Mouse (Mus musculus): ENCODE measurements around the gene Idua.
A peak's percentile ranks its signal among the peaks of the same experiment; 100 is the strongest.

Gene Idua

DNA sequence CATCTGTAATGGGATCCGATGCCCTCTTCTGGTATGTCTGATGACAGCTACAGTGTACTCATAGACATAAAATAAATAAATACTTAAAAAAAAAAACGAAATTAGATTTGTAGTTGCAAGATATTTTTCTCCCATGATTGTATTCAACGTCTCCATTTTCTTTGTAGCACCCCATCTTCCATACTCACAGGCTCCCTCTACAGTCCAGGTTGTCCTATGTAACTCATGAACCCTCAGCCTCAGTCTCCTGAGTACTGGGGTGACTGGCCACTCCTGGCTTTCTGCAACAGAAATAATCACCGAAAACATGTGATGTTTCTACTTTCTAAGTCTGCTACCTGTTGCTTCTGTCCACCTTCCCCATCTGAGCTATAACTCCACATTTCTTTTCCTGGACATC is 31.0 kb downstream of the Idua start:
- DNase-seq: no peak

GRCm38 (mm10) chr5:108692271-108692670 is 32.1 kb downstream of the Idua start, which contains the start of gene Fgfrl1:
TSS of gene Fgfrl1 (plus strand) at chr5:108692382.
- peak in 1 of 2 experiments; percentile 54 for DNase-seq

DNA sequence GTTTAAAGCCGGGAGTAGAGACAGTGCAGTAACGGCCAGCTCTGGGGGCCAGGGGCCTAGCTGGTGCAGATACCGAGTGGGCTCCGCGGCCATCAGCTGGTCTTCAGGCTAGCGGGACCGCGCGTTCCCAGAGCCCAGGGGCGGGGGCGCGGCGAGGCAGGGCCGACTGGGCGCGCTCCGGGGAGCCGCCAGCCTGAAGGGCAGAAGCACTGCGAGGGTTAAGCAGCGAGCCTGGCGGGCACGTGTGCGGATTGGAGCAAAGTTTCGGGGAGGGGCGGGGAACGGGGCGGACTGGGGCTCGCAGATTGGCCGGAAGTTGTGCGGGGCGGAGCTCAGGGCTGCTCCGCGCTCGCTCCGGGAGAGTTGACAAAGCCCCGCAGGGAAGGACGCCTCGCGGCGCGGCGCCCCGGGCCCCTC is 33.7 kb downstream of the Idua start:
- DNase-seq: peak; percentile 44 to 70

DNA sequence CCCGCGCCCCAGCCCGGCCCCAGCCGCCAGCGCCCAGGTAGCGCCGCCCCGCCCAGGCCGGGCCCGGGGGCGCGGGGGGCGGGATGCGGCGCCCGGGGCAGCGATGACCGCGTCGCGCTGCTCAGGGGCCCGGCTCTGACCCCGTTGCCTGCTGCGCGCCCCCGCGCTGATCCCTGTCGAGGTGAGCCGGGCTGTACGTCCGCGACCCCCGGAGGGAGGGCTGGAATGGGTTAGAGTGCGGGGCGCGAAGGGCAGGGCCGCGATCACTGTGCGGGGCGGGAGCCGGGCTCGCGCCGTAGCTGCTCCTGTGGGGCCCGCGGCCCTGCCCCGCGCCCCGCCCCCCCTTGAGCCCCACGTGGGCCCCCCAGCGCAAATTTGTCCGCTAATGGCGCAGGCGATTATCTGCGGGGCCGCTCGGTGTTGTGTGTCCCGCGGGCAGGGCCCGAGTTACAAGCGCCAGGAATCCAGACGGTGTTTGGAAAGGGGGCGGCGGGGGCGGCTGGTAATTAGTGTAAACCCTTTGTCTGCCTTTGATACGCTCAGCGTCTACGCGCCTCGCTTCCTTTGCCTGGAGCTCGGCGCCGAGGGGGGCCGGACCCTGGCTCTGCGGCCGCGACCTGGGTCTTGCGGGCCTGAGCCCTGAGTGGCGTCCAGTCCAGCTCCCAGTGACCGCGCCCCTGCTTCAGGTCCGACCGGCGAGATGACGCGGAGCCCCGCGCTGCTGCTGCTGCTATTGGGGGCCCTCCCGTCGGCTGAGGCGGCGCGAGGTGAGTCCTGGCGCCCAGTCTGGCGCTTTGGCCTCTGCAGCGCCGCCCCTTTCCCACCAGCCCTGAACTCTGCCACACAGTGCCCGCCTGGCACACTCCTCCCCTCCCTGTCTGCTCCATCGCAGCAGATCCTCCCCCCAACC is 34.5 kb downstream of the Idua start:
- DNase-seq: peak in 1 of 2 experiments; percentile 27

- DNase-seq: no peak
Measured at GRCm38 (mm10) chr5:108695861-108696260, 35.7 kb downstream of the Idua start.

GRCm38 (mm10) chr5:108696542-108696941 is 36.4 kb downstream of the Idua start:
- no peak for DNase-seq

DNA sequence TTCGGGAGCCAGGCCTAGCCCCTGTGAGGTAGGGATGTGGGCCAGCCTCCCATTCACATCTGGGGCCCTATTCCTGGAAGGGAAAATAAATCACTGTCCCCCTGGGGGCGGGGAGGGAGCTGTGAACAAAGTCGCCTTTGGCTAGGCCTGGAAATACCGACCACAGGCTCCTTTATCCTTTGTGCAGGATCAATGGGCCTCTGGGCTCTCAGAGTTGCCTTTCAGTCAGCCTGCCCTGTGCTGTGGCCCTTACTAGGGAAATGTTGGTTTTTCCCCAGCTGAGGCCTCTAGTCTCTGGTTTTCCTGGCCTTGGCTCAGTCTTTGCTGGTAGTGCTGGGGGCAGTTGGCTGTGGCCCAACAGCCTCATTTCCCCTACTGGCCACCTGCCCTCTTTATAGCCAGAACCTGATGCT is 37.2 kb downstream of the Idua start:
- DNase-seq: peak in 1 of 2 experiments; percentile 29

DNA sequence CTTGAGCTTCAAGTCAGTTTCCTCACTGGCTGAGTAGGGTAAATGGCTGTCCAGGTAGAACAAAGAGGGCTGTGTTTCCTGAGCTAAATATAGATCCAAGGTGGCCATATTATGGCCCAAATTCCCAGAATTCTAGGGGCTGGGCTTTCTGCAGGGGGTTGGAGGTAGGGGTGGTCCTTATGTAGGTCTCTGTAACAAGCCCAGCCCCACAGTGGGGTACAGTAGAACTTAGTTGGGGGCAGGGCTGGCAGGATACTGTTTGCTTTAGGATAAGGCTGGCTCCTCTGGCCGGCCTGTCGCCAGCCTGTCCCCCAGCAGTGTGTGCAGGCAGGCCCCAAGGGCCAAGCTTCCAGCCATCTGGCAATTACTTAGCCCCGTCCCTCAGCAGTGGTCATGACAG is 40.2 kb downstream of the Idua start:
- no peak for DNase-seq

GRCm38 (mm10) chr5:108701341-108702021 is 41.4 kb downstream of the Idua start:
- DNase-seq: no peak

GRCm38 (mm10) chr5:108703754-108704626 is 43.9 kb downstream of the Idua start:
- DNase-seq: no peak

DNA sequence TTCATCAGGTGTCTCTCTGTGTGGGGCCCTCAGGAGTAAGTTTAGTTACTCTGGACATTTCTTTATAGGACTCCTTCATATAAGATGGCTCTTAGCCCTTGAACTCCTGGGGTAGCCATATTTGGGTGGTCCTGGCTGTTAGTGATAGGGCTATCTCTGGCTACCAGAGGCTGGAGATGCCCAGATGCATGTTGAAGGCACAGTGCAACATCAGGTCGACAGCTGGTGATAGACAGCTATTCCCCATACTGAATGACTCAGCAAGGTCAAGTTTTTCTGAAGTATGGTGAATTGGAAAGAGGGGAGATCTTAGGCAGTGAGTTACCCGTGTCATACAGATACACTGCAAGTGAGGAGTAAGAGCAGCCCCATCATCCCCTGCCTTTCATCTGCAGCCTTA is 47.6 kb downstream of the Idua start:
- DNase-seq: no peak

- DNase-seq: no peak
Measured at GRCm38 (mm10) chr5:108708419-108708818, 48.3 kb downstream of the Idua start.

GRCm38 (mm10) chr5:108708981-108709731 is 49.0 kb downstream of the Idua start:
- no peak for DNase-seq

GRCm38 (mm10) chr5:108711968-108712367 is 51.8 kb downstream of the Idua start:
- no peak for DNase-seq

GRCm38 (mm10) chr5:108713096-108713495 is 53.0 kb downstream of the Idua start:
- no peak for DNase-seq

- DNase-seq: no peak
Measured at GRCm38 (mm10) chr5:108713691-108714090, 53.6 kb downstream of the Idua start.

- DNase-seq: peak; percentile 44 to 57
Measured at GRCm38 (mm10) chr5:108714149-108714548, 54.0 kb downstream of the Idua start.

- DNase-seq: no peak
Measured at GRCm38 (mm10) chr5:108715974-108716373, 55.8 kb downstream of the Idua start.

DNA sequence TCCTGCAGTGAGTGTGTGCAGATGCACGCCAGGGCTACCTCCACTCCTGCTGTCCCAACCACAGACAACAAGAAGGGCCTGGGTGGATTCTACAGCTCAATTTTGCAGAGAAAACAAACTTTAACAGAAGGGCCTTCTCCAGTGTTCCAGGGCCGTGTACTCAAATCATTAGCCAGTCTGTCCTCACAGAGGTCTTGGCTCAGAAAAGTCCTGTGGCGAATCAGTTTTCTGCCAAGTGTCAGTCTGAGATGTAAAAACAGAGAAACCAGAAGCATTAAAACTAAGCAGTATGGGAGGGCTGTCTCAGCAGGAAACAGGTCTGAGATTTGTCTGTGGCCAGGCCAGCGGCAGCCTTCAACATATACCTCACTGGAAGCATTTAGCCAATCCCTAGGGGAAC is 57.9 kb downstream of the Idua start:
- peak; percentile 33 to 57 for DNase-seq

DNA sequence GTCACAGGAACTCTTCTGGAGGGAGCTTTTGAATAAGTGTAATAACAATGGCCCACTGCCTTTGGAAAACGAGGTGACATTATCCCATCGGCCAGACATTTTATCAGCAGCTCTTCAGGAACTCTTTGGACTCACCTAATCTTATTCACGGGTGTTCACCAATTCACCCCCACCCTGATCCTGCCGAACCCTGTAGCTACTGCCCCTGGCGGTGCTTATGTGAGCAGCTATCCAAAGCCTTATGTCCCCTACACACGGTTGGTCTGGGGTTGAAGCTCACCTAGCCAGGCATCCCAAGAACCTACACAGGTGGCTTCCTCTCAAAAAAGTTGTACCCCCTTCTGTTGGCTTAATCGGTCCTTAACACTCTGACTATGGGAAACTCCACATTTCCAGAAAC is 59.6 kb downstream of the Idua start:
- no peak for DNase-seq

- DNase-seq: no peak
Measured at GRCm38 (mm10) chr5:108724006-108724405, 63.9 kb downstream of the Idua start.
